Mouse (Mus musculus): ENCODE measurements around the gene Lpar5. TPM values are rescaled to one million over a fixed set of nuclear protein-coding genes. Genes with fewer than 3 reads are reported as not detected.

Gene Lpar5
- polyA plus RNA-seq, 1 experiment from 2014 or later, result 0.81 TPM

- H3K9ac ChIP-seq (ENCODE audit: low read length), result no peak overlapping the region
- H3K27ac ChIP-seq (ENCODE audit: low read depth, low read length), result no peak overlapping the region
- no peaks in the 10 kb centered on the region for H3K9me3 ChIP-seq (replicated peaks; ENCODE audit: control insufficient read depth, low read length)
- DNase-seq (ENCODE audit: low spot score) (no peak), ATAC-seq (no peak)
- H3K4me3 ChIP-seq (ENCODE audit: low read depth, low read length), result no peak overlapping the region
- no peaks in the 10 kb centered on the region for H3K27me3 ChIP-seq (replicated peaks; ENCODE audit: control insufficient read depth, insufficient read depth, low read length)
- 92% methylated on average over 12 of the region's 12 CpGs for WGBS
- peaks cover 76% of the 10 kb centered on the region for H3K36me3 ChIP-seq (ENCODE audit: control insufficient read depth, insufficient read depth, low read length)
- peaks cover 7% of the 10 kb centered on the region for H3K4me1 ChIP-seq (ENCODE audit: control insufficient read depth, insufficient read depth, low read length)
- H3K4me2 ChIP-seq (ENCODE audit: low read length), result no peak overlapping the region
Measured at GRCm38 (mm10) chr6:125128724-125129123, 61.0 kb downstream of the Lpar5 start.

GRCm38 (mm10) chr6:125129710-125130402, 62.1 kb downstream of the Lpar5 start:
- peaks cover 76% of the 10 kb centered on the region for H3K36me3 ChIP-seq (ENCODE audit: control insufficient read depth, insufficient read depth, low read length)
- H3K27me3 ChIP-seq (replicated peaks; ENCODE audit: control insufficient read depth, insufficient read depth, low read length), result no peaks in the 10 kb centered on the region
- ATAC-seq (no peak), DNase-seq (ENCODE audit: low spot score) (no peak)
- no peak overlapping the region for H3K4me2 ChIP-seq (ENCODE audit: low read length)
- H3K9me3 ChIP-seq (replicated peaks; ENCODE audit: control insufficient read depth, low read length), result no peaks in the 10 kb centered on the region
- WGBS, result 90% methylated on average over 20 of the region's 20 CpGs
- no peak overlapping the region for H3K4me3 ChIP-seq (ENCODE audit: low read depth, low read length)
- no peak overlapping the region for H3K27ac ChIP-seq (ENCODE audit: low read depth, low read length)
- peaks cover 7% of the 10 kb centered on the region for H3K4me1 ChIP-seq (ENCODE audit: control insufficient read depth, insufficient read depth, low read length)
- no peak overlapping the region for H3K9ac ChIP-seq (ENCODE audit: low read length)

GRCm38 (mm10) chr6:125131302-125132156, 63.8 kb downstream of the Lpar5 start, which contains the start of gene Nop2:
Nop2 (plus strand) TSS chr6:125131909.
- H3K27ac ChIP-seq (ENCODE audit: low read depth, low read length), result peak within 1 kb of the TSS; percentile 74
- H3K4me3 ChIP-seq (ENCODE audit: low read depth, low read length), result peak within 1 kb of the TSS; percentile 86
- peak within 1 kb of the TSS; percentile 81 for H3K9ac ChIP-seq (ENCODE audit: low read length)
- no peaks in the 10 kb centered on the region for H3K27me3 ChIP-seq (replicated peaks; ENCODE audit: control insufficient read depth, insufficient read depth, low read length)
- peak; percentile 96 for ATAC-seq
- H3K36me3 ChIP-seq (ENCODE audit: control insufficient read depth, insufficient read depth, low read length), result peaks cover 76% of the 10 kb centered on the region
- H3K9me3 ChIP-seq (replicated peaks; ENCODE audit: control insufficient read depth, low read length), result no peaks in the 10 kb centered on the region
- peak within 1 kb of the TSS; percentile 94 for H3K4me2 ChIP-seq (ENCODE audit: low read length)
- WGBS, result under 1% methylated on average over 66 of the region's 66 CpGs
- DNase-seq (ENCODE audit: low spot score), result peak; percentile 97
- peaks cover 7% of the 10 kb centered on the region for H3K4me1 ChIP-seq (ENCODE audit: control insufficient read depth, insufficient read depth, low read length)

Small RNAs within 50 kb of the gene (microRNA-seq; reads per million reads assigned to microRNA genes)
- not detected for gene Mir7045

Other genes starting within 250 kb of the Lpar5 start
- gene Usp5, start 238.4 kb upstream of the Lpar5 start, polyA plus RNA-seq (2014; fragmentation: Nextera tagmentation; extraction: Ambion mirVana), result 154 and 174 TPM in 2 replicates
- gene Cdca3, start 238.4 kb upstream of the Lpar5 start, polyA plus RNA-seq (2014; fragmentation: Nextera tagmentation; extraction: Ambion mirVana), result 107 and 139 TPM in 2 replicates
- 0.54 and 0.89 TPM in 2 replicates for gene Gnb3, start 227.6 kb upstream of the Lpar5 start, polyA plus RNA-seq (2014; fragmentation: Nextera tagmentation; extraction: Ambion mirVana)
- gene P3h3, start 210.2 kb upstream of the Lpar5 start, polyA plus RNA-seq (2014; fragmentation: Nextera tagmentation; extraction: Ambion mirVana), result 6.2 and 10.1 TPM in 2 replicates
- gene Gpr162, start 203.9 kb upstream of the Lpar5 start, polyA plus RNA-seq (2014; fragmentation: Nextera tagmentation; extraction: Ambion mirVana), result 11.0 and 13.0 TPM in 2 replicates
- gene Cd4, start 179.7 kb upstream of the Lpar5 start, polyA plus RNA-seq (2014; fragmentation: Nextera tagmentation; extraction: Ambion mirVana), result 0.29 and 0.38 TPM in 2 replicates
- gene Lag3, start 156.2 kb upstream of the Lpar5 start, polyA plus RNA-seq (2014; fragmentation: Nextera tagmentation; extraction: Ambion mirVana), result 1.2 and 2.7 TPM in 2 replicates
- gene Ptms, start 147.8 kb upstream of the Lpar5 start, polyA plus RNA-seq (2014; fragmentation: Nextera tagmentation; extraction: Ambion mirVana), result 479 and 481 TPM in 2 replicates
- 470 and 520 TPM in 2 replicates for gene Mlf2, start 136.5 kb upstream of the Lpar5 start, polyA plus RNA-seq (2014; fragmentation: Nextera tagmentation; extraction: Ambion mirVana)
- 96.5 and 105 TPM in 2 replicates for gene Cops7a, start 102.4 kb upstream of the Lpar5 start, polyA plus RNA-seq (2014; fragmentation: Nextera tagmentation; extraction: Ambion mirVana)
- gene Pianp, start 71.2 kb upstream of the Lpar5 start, polyA plus RNA-seq (2014; fragmentation: Nextera tagmentation; extraction: Ambion mirVana), result 22.6 and 28.0 TPM in 2 replicates
- 8.4 and 9.8 TPM in 2 replicates for gene Zfp384, start 58.8 kb upstream of the Lpar5 start, polyA plus RNA-seq (2014; fragmentation: Nextera tagmentation; extraction: Ambion mirVana)
- gene Ing4, start 28.2 kb upstream of the Lpar5 start, polyA plus RNA-seq (2014; fragmentation: Nextera tagmentation; extraction: Ambion mirVana), result 178 and 181 TPM in 2 replicates
- gene Acrbp, start 18.2 kb upstream of the Lpar5 start, polyA plus RNA-seq (2014; fragmentation: Nextera tagmentation; extraction: Ambion mirVana), result 10.2 and 14.8 TPM in 2 replicates
- 61.1 and 66.1 TPM in 2 replicates for gene Chd4, start 28.1 kb downstream of the Lpar5 start, polyA plus RNA-seq (2014; fragmentation: Nextera tagmentation; extraction: Ambion mirVana)
- 46.8 and 52.7 TPM in 2 replicates for gene Nop2, start 64.0 kb downstream of the Lpar5 start, polyA plus RNA-seq (2014; fragmentation: Nextera tagmentation; extraction: Ambion mirVana)
- 10.8 and 13.4 TPM in 2 replicates for gene Iffo1, start 77.3 kb downstream of the Lpar5 start, polyA plus RNA-seq (2014; fragmentation: Nextera tagmentation; extraction: Ambion mirVana)
- 1,676 and 1,964 TPM in 2 replicates for gene Gapdh, start 98.5 kb downstream of the Lpar5 start, polyA plus RNA-seq (2014; fragmentation: Nextera tagmentation; extraction: Ambion mirVana)
- 64.4 and 67.6 TPM in 2 replicates for gene Ncapd2, start 123.8 kb downstream of the Lpar5 start, polyA plus RNA-seq (2014; fragmentation: Nextera tagmentation; extraction: Ambion mirVana)
- gene Mrpl51, start 123.9 kb downstream of the Lpar5 start, polyA plus RNA-seq (2014; fragmentation: Nextera tagmentation; extraction: Ambion mirVana), result 160 and 179 TPM in 2 replicates
- 1.7 and 2.7 TPM in 2 replicates for gene Vamp1, start 147.6 kb downstream of the Lpar5 start, polyA plus RNA-seq (2014; fragmentation: Nextera tagmentation; extraction: Ambion mirVana)
- 1.8 and 2.6 TPM in 2 replicates for gene Tapbpl, start 163.9 kb downstream of the Lpar5 start, polyA plus RNA-seq (2014; fragmentation: Nextera tagmentation; extraction: Ambion mirVana)
- gene Cd27, start 169.1 kb downstream of the Lpar5 start, polyA plus RNA-seq (2014; fragmentation: Nextera tagmentation; extraction: Ambion mirVana), result 0.24 and 0.37 TPM in 2 replicates
- 0.15 TPM in 1 of 2 replicates, not detected in the other for gene Tuba3a, start 218.1 kb downstream of the Lpar5 start, polyA plus RNA-seq (2014; fragmentation: Nextera tagmentation; extraction: Ambion mirVana)
- gene Ltbr, start 246.0 kb downstream of the Lpar5 start, polyA plus RNA-seq (2014; fragmentation: Nextera tagmentation; extraction: Ambion mirVana), result 10.8 and 12.9 TPM in 2 replicates